Mouse (Mus musculus): ENCODE measurements around the gene Hand1. TPM values are rescaled to one million over a fixed set of nuclear protein-coding genes. Genes with fewer than 3 reads are reported as not detected.
A peak's percentile ranks its signal among the peaks of the same experiment; 100 is the strongest.

Gene Hand1
- polyA plus RNA-seq, 1 experiment: not detected

DNA sequence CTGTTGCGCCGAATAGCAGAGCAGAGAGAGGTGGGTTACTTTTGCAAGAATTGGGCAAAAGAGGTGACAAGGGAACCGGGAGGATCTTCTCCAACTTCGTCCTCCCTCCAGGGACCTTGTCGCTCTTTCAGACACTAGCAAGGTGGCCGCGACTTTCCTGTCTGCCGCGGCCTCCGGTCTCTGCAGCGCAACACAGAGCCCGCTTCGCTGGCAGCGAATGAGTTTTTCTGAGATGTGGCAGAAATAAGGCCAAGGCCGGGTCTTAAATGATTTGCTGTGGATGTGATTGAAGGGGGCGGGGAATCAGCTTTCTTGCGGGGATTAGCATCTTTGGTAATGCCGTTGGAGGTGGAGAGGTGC lies 30.1 kb downstream of the Hand1 start:
- 2% methylated on average over 18 of the region's 18 CpGs for WGBS
- TF ChIP-seq CTCF (IDR thresholded peaks at IDR 0.05; ENCODE audit: control insufficient read depth, insufficient read depth, low read length): no peak
- no peak for TF ChIP-seq POLR2A (IDR thresholded peaks at IDR 0.05; ENCODE audit: borderline replicate concordance, control insufficient read depth, low read depth, low read length)
- Histone ChIP-seq H3K27ac (ENCODE audit: control insufficient read depth, insufficient read depth, low read depth, low read length, poor library complexity) (no peak overlapping the region), H3K4me1 (ENCODE audit: control insufficient read depth, insufficient read depth, low read length) (no peaks in the 10 kb centered on the region; the same call in 1 of the 2 replicates), H3K4me3 (replicated peaks; ENCODE audit: control insufficient read depth, low read depth, low read length) (peak overlapping the region; percentile 65)

GRCm38 (mm10) chr11:57801766-57802510 lies 30.7 kb downstream of the Hand1 start:
- peak overlapping the region; percentile 65 for H3K4me3 ChIP-seq (replicated peaks; ENCODE audit: control insufficient read depth, low read depth, low read length)
- H3K4me1 ChIP-seq (ENCODE audit: control insufficient read depth, insufficient read depth, low read length): no peaks in the 10 kb centered on the region; the same call in 1 of the 2 replicates
- TF ChIP-seq POLR2A (IDR thresholded peaks at IDR 0.05; ENCODE audit: borderline replicate concordance, control insufficient read depth, low read depth, low read length) (no peak), CTCF (IDR thresholded peaks at IDR 0.05; ENCODE audit: control insufficient read depth, insufficient read depth, low read length) (no peak)
- H3K27ac ChIP-seq (ENCODE audit: control insufficient read depth, insufficient read depth, low read depth, low read length, poor library complexity): peak overlapping the region; percentile 34; the same call in 1 of the 2 replicates
- WGBS: under 1% methylated on average over 85 of the region's 85 CpGs

DNA sequence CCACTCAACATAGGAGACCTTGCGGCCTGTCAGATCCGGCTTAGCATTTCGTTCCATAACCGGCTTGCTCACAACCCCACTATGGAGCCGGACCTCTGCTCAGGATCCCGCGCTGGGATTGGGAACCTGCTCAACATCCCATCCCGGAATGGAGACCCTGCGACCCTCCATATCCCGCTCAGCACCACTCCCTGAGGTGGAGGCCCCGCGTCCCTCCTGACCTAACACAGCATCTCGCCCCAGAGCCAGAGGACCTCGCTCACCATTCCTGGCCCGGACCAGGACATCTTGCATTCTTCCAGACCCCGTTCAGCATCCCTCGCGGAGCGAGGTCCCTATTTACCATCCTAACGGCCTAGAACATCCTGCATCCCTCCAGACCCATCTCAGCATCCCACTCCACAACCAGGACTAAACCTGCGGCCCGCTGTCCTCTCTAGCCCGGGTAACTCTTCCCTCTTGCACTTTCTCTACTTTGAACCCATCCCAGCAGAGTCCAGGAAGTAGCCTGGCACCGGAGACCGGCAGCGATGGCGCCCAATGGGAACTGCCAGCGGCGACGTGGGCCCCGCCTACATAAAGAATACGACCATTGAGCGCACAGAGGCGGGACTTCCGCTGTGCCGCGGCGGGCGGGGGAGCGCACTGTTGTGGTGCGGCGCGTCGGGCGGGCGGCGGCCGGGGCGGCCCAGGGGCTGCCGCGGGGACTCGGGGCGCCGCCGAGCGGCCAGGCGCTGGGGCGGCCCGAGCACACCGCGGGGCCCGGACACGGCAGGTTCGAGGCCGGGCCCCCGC lies 31.4 kb downstream of the Hand1 start, which contains the start of gene Sap30l:
Gene Sap30l, plus strand, starts transcription at position 667 of the 795 bp plus-strand sequence.
- H3K27ac ChIP-seq (ENCODE audit: control insufficient read depth, insufficient read depth, low read depth, low read length, poor library complexity): peak within 1 kb of the TSS; percentile 51
- 1% methylated on average over 60 of the region's 66 CpGs for WGBS

GRCm38 (mm10) chr11:57800266-57800951 lies 32.2 kb downstream of the Hand1 start:
- peak overlapping the region; percentile 94 for H3K4me3 ChIP-seq (replicated peaks; ENCODE audit: control insufficient read depth, low read depth, low read length)
- no peaks in the 10 kb centered on the region; the same call in 1 of the 2 replicates for H3K4me1 ChIP-seq (ENCODE audit: control insufficient read depth, insufficient read depth, low read length)
- TF ChIP-seq POLR2A (IDR thresholded peaks at IDR 0.05; ENCODE audit: borderline replicate concordance, control insufficient read depth, low read depth, low read length) (no peak), CTCF (IDR thresholded peaks at IDR 0.05; ENCODE audit: control insufficient read depth, insufficient read depth, low read length) (no peak)
- H3K27ac ChIP-seq (ENCODE audit: control insufficient read depth, insufficient read depth, low read depth, low read length, poor library complexity): no peak overlapping the region
- 18% methylated on average over 22 of the region's 22 CpGs for WGBS

More for the DNA sequence above, 31.4 kb downstream of the Hand1 start, which contains the start of gene Sap30l:
- peak within 1 kb of the TSS; percentile 94 for H3K4me3 ChIP-seq (replicated peaks; ENCODE audit: control insufficient read depth, low read depth, low read length)
- TF ChIP-seq POLR2A (IDR thresholded peaks at IDR 0.05; ENCODE audit: borderline replicate concordance, control insufficient read depth, low read depth, low read length) (no peak; the same call in none of the 2 replicates), CTCF (IDR thresholded peaks at IDR 0.05; ENCODE audit: control insufficient read depth, insufficient read depth, low read length) (no peak)
- no peaks in the 10 kb centered on the region; the same call in 1 of the 2 replicates for H3K4me1 ChIP-seq (ENCODE audit: control insufficient read depth, insufficient read depth, low read length)

DNA sequence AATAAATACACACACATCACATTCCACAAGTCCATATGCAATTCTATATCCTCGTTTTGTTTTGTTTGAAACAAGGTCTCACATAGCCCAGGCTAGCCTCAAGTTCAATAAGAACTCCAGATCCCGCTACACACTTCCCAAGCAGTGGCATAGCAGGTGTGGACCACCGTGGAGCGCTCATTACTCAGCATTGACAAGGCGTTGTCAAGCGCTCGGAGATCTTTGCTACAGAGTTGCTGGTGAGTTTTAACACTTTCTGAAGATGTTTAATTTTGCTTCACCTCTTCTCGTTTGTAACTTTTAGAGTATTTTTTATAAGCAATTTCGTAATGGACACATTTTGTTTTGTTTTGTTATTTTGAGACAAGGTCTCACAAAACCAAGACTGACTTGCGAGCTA lies 33.2 kb downstream of the Hand1 start:
- WGBS: 81% methylated on average over 10 of the region's 10 CpGs
- TF ChIP-seq CTCF (IDR thresholded peaks at IDR 0.05; ENCODE audit: control insufficient read depth, insufficient read depth, low read length) (no peak), POLR2A (IDR thresholded peaks at IDR 0.05; ENCODE audit: borderline replicate concordance, control insufficient read depth, low read depth, low read length) (no peak)
- no peak overlapping the region for H3K4me3 ChIP-seq (replicated peaks; ENCODE audit: control insufficient read depth, low read depth, low read length)
- H3K4me1 ChIP-seq (ENCODE audit: control insufficient read depth, insufficient read depth, low read length): no peaks in the 10 kb centered on the region; the same call in 1 of the 2 replicates
- H3K27ac ChIP-seq (ENCODE audit: control insufficient read depth, insufficient read depth, low read depth, low read length, poor library complexity): no peak overlapping the region

GRCm38 (mm10) chr11:57797828-57798227 lies 34.8 kb downstream of the Hand1 start:
- H3K4me1 ChIP-seq (ENCODE audit: control insufficient read depth, insufficient read depth, low read length): no peaks in the 10 kb centered on the region; the same call in 1 of the 2 replicates
- 85% methylated on average over 9 of the region's 9 CpGs for WGBS
- TF ChIP-seq CTCF (IDR thresholded peaks at IDR 0.05; ENCODE audit: control insufficient read depth, insufficient read depth, low read length): no peak
- no peak for TF ChIP-seq POLR2A (IDR thresholded peaks at IDR 0.05; ENCODE audit: borderline replicate concordance, control insufficient read depth, low read depth, low read length)
- no peak overlapping the region for H3K27ac ChIP-seq (ENCODE audit: control insufficient read depth, insufficient read depth, low read depth, low read length, poor library complexity)
- no peak overlapping the region for H3K4me3 ChIP-seq (replicated peaks; ENCODE audit: control insufficient read depth, low read depth, low read length)

DNA sequence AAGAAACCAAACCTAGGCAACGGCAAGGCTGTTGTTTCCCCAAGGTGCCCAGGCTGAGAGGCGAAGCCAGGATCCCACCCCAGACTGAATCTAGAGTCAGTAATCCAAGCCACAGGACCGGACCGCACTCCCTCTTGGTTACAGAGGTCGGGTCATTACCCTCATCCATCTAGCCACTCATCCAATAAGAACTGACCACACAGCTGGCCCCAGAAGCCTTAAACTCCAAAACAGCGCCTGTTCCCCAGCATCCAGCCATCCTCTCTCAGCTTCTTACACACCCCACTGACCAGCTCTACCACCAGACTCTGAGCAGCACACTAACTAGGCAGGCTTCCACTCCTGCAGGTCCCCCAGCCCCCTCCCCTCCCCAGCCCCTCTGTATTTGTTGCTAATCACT lies 37.5 kb downstream of the Hand1 start:
- Histone ChIP-seq H3K27ac (ENCODE audit: control insufficient read depth, insufficient read depth, low read depth, low read length, poor library complexity) (no peak overlapping the region), H3K4me1 (ENCODE audit: control insufficient read depth, insufficient read depth, low read length) (no peaks in the 10 kb centered on the region), H3K4me3 (replicated peaks; ENCODE audit: control insufficient read depth, low read depth, low read length) (no peak overlapping the region)
- 78% methylated on average over 6 of the region's 6 CpGs for WGBS
- TF ChIP-seq POLR2A (IDR thresholded peaks at IDR 0.05; ENCODE audit: borderline replicate concordance, control insufficient read depth, low read depth, low read length) (no peak), CTCF (IDR thresholded peaks at IDR 0.05; ENCODE audit: control insufficient read depth, insufficient read depth, low read length) (no peak)

Measured in bone marrow, adult 2 months (tissue).